Mouse (Mus musculus): ENCODE data around the gene Ushbp1. TPM values are rescaled to one million over a fixed set of nuclear protein-coding genes. Genes with fewer than 3 reads are reported as not detected.

Gene Ushbp1
- polyA plus RNA-seq, 1 experiment from 2014 or later, result 7.1 TPM

- no peak overlapping the region for H3K4me3 ChIP-seq
- no peak overlapping the region for H3K9ac ChIP-seq
- H3K27ac ChIP-seq, result no peak overlapping the region
- H3K36me3 ChIP-seq, result peaks cover 26% of the 10 kb centered on the region
- no peaks in the 10 kb centered on the region for H3K9me3 ChIP-seq
- no peak overlapping the region for H3K4me2 ChIP-seq
- 88% methylated on average over 8 of the region's 8 CpGs for WGBS
- peaks cover 21% of the 10 kb centered on the region for H3K4me1 ChIP-seq (replicated peaks)
- no peaks in the 10 kb centered on the region for H3K27me3 ChIP-seq
- no peak for ATAC-seq (ENCODE audit: low FRiP score)
Measured at GRCm38 (mm10) chr8:71404011-71404410, 8.4 kb upstream of the Ushbp1 start.

GRCm38 (mm10) chr8:71403107-71403885 is 7.7 kb upstream of the Ushbp1 start:
- ATAC-seq (ENCODE audit: low FRiP score), result no peak
- Histone ChIP-seq H3K9me3 (no peaks in the 10 kb centered on the region), H3K4me1 (replicated peaks) (peaks cover 21% of the 10 kb centered on the region), H3K4me2 (no peak overlapping the region), H3K27me3 (no peaks in the 10 kb centered on the region), H3K4me3 (no peak overlapping the region), H3K36me3 (peaks cover 33% of the 10 kb centered on the region), H3K27ac (no peak overlapping the region), H3K9ac (no peak overlapping the region)
- 87% methylated on average over 6 of the region's 6 CpGs for WGBS

- Histone ChIP-seq H3K27ac (no peak overlapping the region), H3K4me1 (replicated peaks) (peaks cover 25% of the 10 kb centered on the region)
- 82% methylated on average over 9 of the region's 9 CpGs for WGBS
Measured at GRCm38 (mm10) chr8:71402446-71402964, 6.9 kb upstream of the Ushbp1 start.

GRCm38 (mm10) chr8:71401454-71401853 is 5.9 kb upstream of the Ushbp1 start:
- no peak overlapping the region for H3K27ac ChIP-seq
- no peaks in the 10 kb centered on the region for H3K27me3 ChIP-seq
- no peak overlapping the region for H3K4me2 ChIP-seq
- H3K9me3 ChIP-seq, result no peaks in the 10 kb centered on the region
- H3K4me3 ChIP-seq, result no peak overlapping the region
- ATAC-seq (ENCODE audit: low FRiP score), result no peak
- H3K36me3 ChIP-seq, result peaks cover 35% of the 10 kb centered on the region
- no peak overlapping the region for H3K9ac ChIP-seq
- peaks cover 21% of the 10 kb centered on the region for H3K4me1 ChIP-seq (replicated peaks)

More at GRCm38 (mm10) chr8:71402446-71402964, 6.9 kb upstream of the Ushbp1 start:
- no peaks in the 10 kb centered on the region for H3K9me3 ChIP-seq
- H3K27me3 ChIP-seq, result no peaks in the 10 kb centered on the region
- H3K4me2 ChIP-seq, result no peak overlapping the region
- no peak overlapping the region for H3K4me3 ChIP-seq
- H3K9ac ChIP-seq, result no peak overlapping the region
- H3K36me3 ChIP-seq, result peaks cover 35% of the 10 kb centered on the region
- ATAC-seq (ENCODE audit: low FRiP score), result no peak

- Histone ChIP-seq H3K27me3 (no peaks in the 10 kb centered on the region), H3K9ac (no peak overlapping the region), H3K36me3 (peaks cover 35% of the 10 kb centered on the region), H3K4me2 (no peak overlapping the region), H3K9me3 (no peaks in the 10 kb centered on the region), H3K4me1 (replicated peaks) (peaks cover 18% of the 10 kb centered on the region), H3K4me3 (no peak overlapping the region), H3K27ac (no peak overlapping the region)
- 90% methylated on average over 2 of the region's 2 CpGs for WGBS
- ATAC-seq (ENCODE audit: low FRiP score), result no peak
Measured at GRCm38 (mm10) chr8:71400826-71401225, 5.2 kb upstream of the Ushbp1 start.

- H3K4me3 ChIP-seq, result peak overlapping the region; percentile 74
- peak overlapping the region; percentile 84; the same call in 1 of the 2 replicates for H3K9ac ChIP-seq
- H3K4me1 ChIP-seq (replicated peaks), result peaks cover 12% of the 10 kb centered on the region
- ATAC-seq (ENCODE audit: low FRiP score), result no peak
- peak overlapping the region; percentile 79 for H3K4me2 ChIP-seq
- no peaks in the 10 kb centered on the region for H3K9me3 ChIP-seq
- H3K36me3 ChIP-seq, result peaks cover 25% of the 10 kb centered on the region
- no peaks in the 10 kb centered on the region for H3K27me3 ChIP-seq
- 84% methylated on average over 12 of the region's 12 CpGs for WGBS
- H3K27ac ChIP-seq, result no peak overlapping the region
Measured at GRCm38 (mm10) chr8:71397701-71398100, 2.1 kb upstream of the Ushbp1 start.

- H3K4me3 ChIP-seq, result peak within 1 kb of the TSS; percentile 74
- peak within 1 kb of the TSS; percentile 84 for H3K9ac ChIP-seq
- peaks cover 25% of the 10 kb centered on the region for H3K36me3 ChIP-seq
- H3K4me2 ChIP-seq, result peak within 1 kb of the TSS; percentile 79
- peak within 1 kb of the TSS; percentile 76 for H3K27ac ChIP-seq
- H3K4me1 ChIP-seq (replicated peaks), result peaks cover 12% of the 10 kb centered on the region
- ATAC-seq (ENCODE audit: low FRiP score), result peak; percentile 97
- no peaks in the 10 kb centered on the region for H3K27me3 ChIP-seq
- 1% methylated on average over 34 of the region's 34 CpGs for WGBS
- H3K9me3 ChIP-seq, result no peaks in the 10 kb centered on the region
Measured at GRCm38 (mm10) chr8:71396639-71397305, 1.2 kb upstream of the Ushbp1 start, which contains the start of gene Babam1. TSS of gene Babam1 (plus strand) at chr8:71396861.

GRCm38 (mm10) chr8:71395071-71395470 is 531 bp downstream of the Ushbp1 start:
- Histone ChIP-seq H3K4me3 (no peak overlapping the region), H3K9me3 (no peaks in the 10 kb centered on the region), H3K4me2 (no peak overlapping the region), H3K9ac (no peak overlapping the region), H3K27ac (0 out of 2 replicates have a peak overlapping the region, but pooled peaks have one; percentile 23), H3K4me1 (replicated peaks) (peaks cover 12% of the 10 kb centered on the region), H3K27me3 (no peaks in the 10 kb centered on the region), H3K36me3 (peaks cover 17% of the 10 kb centered on the region)
- WGBS, result 80% methylated on average over 10 of the region's 10 CpGs
- ATAC-seq (ENCODE audit: low FRiP score), result no peak

- Histone ChIP-seq H3K27me3 (no peaks in the 10 kb centered on the region), H3K4me3 (no peak overlapping the region), H3K9ac (0 out of 2 replicates have a peak overlapping the region, but pooled peaks have one; percentile 25), H3K9me3 (no peaks in the 10 kb centered on the region), H3K4me2 (no peak overlapping the region), H3K27ac (no peak overlapping the region), H3K36me3 (peaks cover 12% of the 10 kb centered on the region), H3K4me1 (replicated peaks) (peaks cover 12% of the 10 kb centered on the region)
- no peak for ATAC-seq (ENCODE audit: low FRiP score)
- WGBS, result 82% methylated on average over 7 of the region's 7 CpGs
Measured at GRCm38 (mm10) chr8:71394481-71394880, 1.1 kb downstream of the Ushbp1 start.

GRCm38 (mm10) chr8:71392871-71393270 is 2.7 kb downstream of the Ushbp1 start:
- Histone ChIP-seq H3K36me3 (no peaks in the 10 kb centered on the region), H3K9ac (no peak overlapping the region), H3K27me3 (no peaks in the 10 kb centered on the region), H3K9me3 (no peaks in the 10 kb centered on the region), H3K27ac (no peak overlapping the region), H3K4me3 (no peak overlapping the region), H3K4me2 (no peak overlapping the region), H3K4me1 (replicated peaks) (peaks cover 12% of the 10 kb centered on the region)
- ATAC-seq (ENCODE audit: low FRiP score), result no peak
- WGBS, result 13% methylated on average over 3 of the region's 3 CpGs

GRCm38 (mm10) chr8:71392391-71392790 is 3.2 kb downstream of the Ushbp1 start:
- no peaks in the 10 kb centered on the region for H3K9me3 ChIP-seq
- no peak overlapping the region for H3K4me2 ChIP-seq
- peaks cover 7% of the 10 kb centered on the region for H3K4me1 ChIP-seq (replicated peaks)

GRCm38 (mm10) chr8:71391696-71392095 is 3.9 kb downstream of the Ushbp1 start:
- no peak for ATAC-seq (ENCODE audit: low FRiP score)
- WGBS, result 95% methylated on average over 2 of the region's 2 CpGs

More at GRCm38 (mm10) chr8:71392391-71392790, 3.2 kb downstream of the Ushbp1 start:
- WGBS, result 77% methylated on average over 5 of the region's 5 CpGs
- no peak overlapping the region for H3K27ac ChIP-seq
- ATAC-seq (ENCODE audit: low FRiP score), result no peak
- H3K4me3 ChIP-seq, result no peak overlapping the region
- no peaks in the 10 kb centered on the region for H3K36me3 ChIP-seq
- H3K27me3 ChIP-seq, result no peaks in the 10 kb centered on the region
- no peak overlapping the region for H3K9ac ChIP-seq

More at GRCm38 (mm10) chr8:71391696-71392095, 3.9 kb downstream of the Ushbp1 start:
- Histone ChIP-seq H3K36me3 (no peaks in the 10 kb centered on the region), H3K27me3 (no peaks in the 10 kb centered on the region), H3K4me3 (no peak overlapping the region), H3K27ac (no peak overlapping the region), H3K9me3 (no peaks in the 10 kb centered on the region), H3K9ac (no peak overlapping the region), H3K4me2 (no peak overlapping the region), H3K4me1 (replicated peaks) (peaks cover 4% of the 10 kb centered on the region; the same call in 1 of the 2 replicates)
